Mouse (Mus musculus) testis, postnatal 10 days (tissue): ENCODE measurements around the gene Mrgprx2.
"Not testable (repeated sequence)": the region's sequence is repeated elsewhere in the genome, so short reads cannot be mapped to it uniquely, and the experiment has no call there.

ENCODE experiments used
- DNase-seq: peaks from one replicate; pipeline ENCODE4 v3.0.0; 2021; ENCODE audit warnings: low spot score

The Mrgprx2 gene

GRCm38 (mm10) chr7:48499221-48499620 is at the start of gene Mrgprx2:
Mrgprx2 (minus strand) TSS chr7:48499321.
- DNase-seq = no peak

GRCm38 (mm10) chr7:48456242-48456641 is 42.9 kb downstream of the Mrgprx2 start, which contains the start of gene Mrgprb1:
Mrgprb1 (minus strand) TSS chr7:48456342.
- DNase-seq = no peak

GRCm38 (mm10) chr7:48436581-48436980 is 62.5 kb downstream of the Mrgprx2 start:
- DNase-seq = no peak

GRCm38 (mm10) chr7:48435936-48436335 is 63.2 kb downstream of the Mrgprx2 start:
- DNase-seq = not testable (repeated sequence)
